ENCODE assay signal across 10 mouse cellular contexts in the genomic region with DNA sequence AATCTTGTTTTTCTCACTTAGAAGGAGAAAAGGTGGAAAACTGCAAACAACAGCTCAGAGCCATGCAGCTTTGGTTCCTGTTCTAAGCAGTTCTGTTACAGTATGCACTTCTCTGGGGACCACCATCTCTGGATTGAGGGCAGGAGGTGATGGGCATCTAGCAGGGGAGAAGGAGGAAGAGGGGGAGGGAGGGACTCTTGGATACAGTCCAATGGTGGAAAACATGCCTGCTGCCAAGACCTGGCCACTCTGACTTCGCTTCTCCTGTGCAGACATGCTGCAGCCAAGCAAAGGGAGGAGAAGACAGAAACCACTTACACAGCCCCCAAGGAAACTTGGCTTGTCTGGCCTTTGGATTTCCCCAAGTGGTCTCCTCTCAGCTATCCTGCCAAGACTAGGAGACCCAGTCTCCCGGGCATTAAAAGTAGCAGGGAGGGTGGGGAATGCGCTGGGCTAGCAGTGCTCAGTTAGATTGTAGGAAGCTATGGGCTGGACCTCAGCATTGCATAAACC. TPM values are rescaled to one million over a fixed set of nuclear protein-coding genes. Genes with fewer than 3 reads are reported as not detected.
DNase-seq lines count a peak whose midpoint lies in the region; ATAC-seq and TF ChIP-seq lines count a peak whose summit lies in the region.
"Had no signal": no experiment of that assay in that cellular context is flagged by ENCODE, and none has a peak within 500 bp of the region (broad histone marks: within the 10 kb centered on the region; RNA-seq: fewer than 3 reads in every experiment).

No protein-coding gene starts in this region.

- H3K9ac ChIP-seq in heart, postnatal 0 days (replicated peaks; ENCODE audit: low read depth, low read length), result no peak overlapping the region; the same call in 1 of the 2 replicates
- H3K9ac ChIP-seq: intestine, embryonic 15.5 days had no signal

- peaks cover 4% of the 10 kb centered on the region; the same call in 1 of the 2 replicates for H3K36me3 ChIP-seq in heart, postnatal 0 days (replicated peaks; ENCODE audit: control insufficient read depth, insufficient read depth, low read length)

- intact Hi-C loops in left cerebral cortex, postnatal 4 days (cut with DNase I), result no loop called here
- intact Hi-C loops in left cerebral cortex, adult 2 months (cut with DNase I), result no loop called here

- H3K4me1 ChIP-seq in heart, postnatal 0 days (ENCODE audit: control insufficient read depth, insufficient read depth), result peaks cover 21% of the 10 kb centered on the region

- no peak for TF ChIP-seq EP300 in heart, postnatal 0 days (IDR thresholded peaks at IDR 0.05; ENCODE audit: low read depth)

- peak; percentile 30 for DNase-seq in adrenal gland, postnatal 10 days
- no peak for DNase-seq in adrenal gland, postnatal 14 days
- peak; percentile 29 for DNase-seq in left cerebral cortex, postnatal 4 days
- DNase-seq in left cerebral cortex, adult 2 months (ENCODE audit: extremely low spot score in 1 of 2, low spot score in 2 of 2), result no peak
- peak; percentile 39 for DNase-seq in adipocyte (ENCODE audit: low spot score)
- no peak for DNase-seq in heart, postnatal 0 days (ENCODE audit: low spot score)
- DNase-seq in urinary bladder, postnatal 14 days (ENCODE audit: low spot score), result no peak
- DNase-seq: thymus, adult 18-20 months had no signal

- TF ChIP-seq CTCF in left cerebral cortex, adult 2 months (IDR thresholded peaks at IDR 0.05), result no peak
- no peak for TF ChIP-seq CTCF in heart, postnatal 0 days (IDR thresholded peaks at IDR 0.05; ENCODE audit: low read depth)

- H3K27me3 ChIP-seq in heart, postnatal 0 days (ENCODE audit: control insufficient read depth, insufficient read depth, low read length), result no peaks in the 10 kb centered on the region
- H3K27me3 ChIP-seq: intestine, embryonic 15.5 days had no signal

- 0 out of 2 replicates have a peak, but pooled peaks have one; percentile 18 for ATAC-seq in heart, postnatal 0 days (ENCODE audit: insufficient read depth, low read depth)
- ATAC-seq in erythroid progenitor cell, adult 5-6 weeks (replicated peaks; ENCODE audit: low FRiP score, poor library complexity, severe bottlenecking), result no peak
- ATAC-seq: intestine, embryonic 15.5 days had no signal

- no peak overlapping the region for H3K4me2 ChIP-seq in heart, postnatal 0 days (ENCODE audit: low read depth, low read length)
- H3K4me2 ChIP-seq: intestine, embryonic 15.5 days had no signal

- no peaks in the 10 kb centered on the region for H3K9me3 ChIP-seq in heart, postnatal 0 days (replicated peaks; ENCODE audit: control insufficient read depth, low read length)
- H3K9me3 ChIP-seq: intestine, embryonic 15.5 days had no signal

- no peak overlapping the region for H3K27ac ChIP-seq in left cerebral cortex, adult 2 months
- H3K27ac ChIP-seq in heart, postnatal 0 days (ENCODE audit: low read depth), result peak overlapping the region; percentile 53
- H3K27ac ChIP-seq: intestine, embryonic 15.5 days had no signal

- no peak overlapping the region for H3K4me3 ChIP-seq in left cerebral cortex, adult 2 months
- H3K4me3 ChIP-seq in heart, postnatal 0 days (ENCODE audit: low read depth, low read length), result no peak overlapping the region
- H3K4me3 ChIP-seq: intestine, embryonic 15.5 days had no signal

- WGBS in heart, postnatal 0 days, result 28% methylated on average over 3 of the region's 3 CpGs

RNA-seq across cellular contexts. Expression of gene Furin, which starts 52.7 kb away (rescaled TPM):
- total RNA-seq in adrenal gland, postnatal 10 days (2021), result 100 to 1,000 TPM; 113 to 129 TPM
- total RNA-seq in adrenal gland, postnatal 14 days (2021), result 138 and 140 TPM in 2 replicates
- total RNA-seq in left cerebral cortex, postnatal 4 days (2021), result 10 to 100 TPM; 41.5 to 44.8 TPM
- 10 to 100 TPM; 38.0 to 40.7 TPM for total RNA-seq in left cerebral cortex, adult 2 months (2021)
- 67.6 and 79.0 TPM in 2 replicates for total RNA-seq in heart, postnatal 0 days (2014; rRNA removed; ENCODE audit: low replicate concordance)
- polyA plus RNA-seq in heart, postnatal 0 days (2015; fragmentation: Nextera tagmentation; extraction: Ambion mirVana), result 16.9 and 18.9 TPM in 2 replicates
- total RNA-seq in erythroid progenitor cell, adult 5-6 weeks (2015; ENCODE audit: low replicate concordance), result 22.7 and 51.1 TPM in 2 replicates
- 24.6 and 28.2 TPM in 2 replicates for total RNA-seq in erythroid progenitor cell, adult 5-6 weeks (2017; ENCODE audit: low replicate concordance)

Comparison
In these comparisons a context has a peak if more than half of its experiments do, and no peak if none do; other contexts are left out.
1. DNase-seq: peak in adrenal gland, postnatal 10 days (single experiment), left cerebral cortex, postnatal 4 days (single experiment) and adipocyte (single experiment); none in adrenal gland, postnatal 14 days (single experiment), left cerebral cortex, adult 2 months (0 of 2), heart, postnatal 0 days (single experiment) and urinary bladder, postnatal 14 days (single experiment).